Mouse (Mus musculus): ENCODE results near the gene Bbox1.

Gene Bbox1

GRCm38 (mm10) chr2:110274160-110274559 is 40.2 kb downstream of the Bbox1 start:
- in situ Hi-C loops (cut with MseI, MboI), result no loop called here

GRCm38 (mm10) chr2:110269281-110269680 is 45.1 kb downstream of the Bbox1 start:
- in situ Hi-C loops (cut with MseI, MboI), result no loop called here

GRCm38 (mm10) chr2:110232252-110232651 is 82.1 kb downstream of the Bbox1 start:
- in situ Hi-C loops (cut with MseI, MboI), result loop anchor here in 1 of 2 experiments (5.0 kb wide), 1 partner anchor 330 kb away; no protein-coding TSS in a partner anchor

GRCm38 (mm10) chr2:110230753-110231152 is 83.6 kb downstream of the Bbox1 start:
- in situ Hi-C loops (cut with MseI, MboI), result loop anchor here in 1 of 2 experiments (5.0 kb wide), 1 partner anchor 332 kb away; no protein-coding TSS in a partner anchor

- in situ Hi-C loops (cut with MseI, MboI), result loop anchor here (5.0 kb wide), 2 partner anchors 333 to 338 kb away; no protein-coding TSS in a partner anchor
These were observed 84.9 kb downstream of the Bbox1 start for GRCm38 (mm10) chr2:110229143-110230087.

- in situ Hi-C loops (cut with MseI, MboI), result loop anchor here in 1 of 2 experiments (5.0 kb wide), 1 partner anchor 341 kb away; no protein-coding TSS in a partner anchor
These were observed 87.9 kb downstream of the Bbox1 start for GRCm38 (mm10) chr2:110226421-110226820.

GRCm38 (mm10) chr2:110225969-110226368 is 88.4 kb downstream of the Bbox1 start:
- in situ Hi-C loops (cut with MseI, MboI), result loop anchor here in 1 of 2 experiments (5.0 kb wide), 1 partner anchor 341 kb away; no protein-coding TSS in a partner anchor

- in situ Hi-C loops (cut with MseI, MboI), result no loop called here
These were observed 91.6 kb downstream of the Bbox1 start for GRCm38 (mm10) chr2:110222793-110223192.

GRCm38 (mm10) chr2:110220492-110220891 is 93.9 kb downstream of the Bbox1 start:
- in situ Hi-C loops (cut with MseI, MboI), result no loop called here

- in situ Hi-C loops (cut with MseI, MboI), result no loop called here
These were observed 98.7 kb downstream of the Bbox1 start for GRCm38 (mm10) chr2:110215685-110216058.

GRCm38 (mm10) chr2:110214991-110215684 is 99.2 kb downstream of the Bbox1 start:
- in situ Hi-C loops (cut with MseI, MboI), result no loop called here

GRCm38 (mm10) chr2:110214278-110214677 is 100.1 kb downstream of the Bbox1 start:
- in situ Hi-C loops (cut with MseI, MboI), result no loop called here
